Mouse (Mus musculus): ENCODE measurements around the gene Chn1.

DNA sequence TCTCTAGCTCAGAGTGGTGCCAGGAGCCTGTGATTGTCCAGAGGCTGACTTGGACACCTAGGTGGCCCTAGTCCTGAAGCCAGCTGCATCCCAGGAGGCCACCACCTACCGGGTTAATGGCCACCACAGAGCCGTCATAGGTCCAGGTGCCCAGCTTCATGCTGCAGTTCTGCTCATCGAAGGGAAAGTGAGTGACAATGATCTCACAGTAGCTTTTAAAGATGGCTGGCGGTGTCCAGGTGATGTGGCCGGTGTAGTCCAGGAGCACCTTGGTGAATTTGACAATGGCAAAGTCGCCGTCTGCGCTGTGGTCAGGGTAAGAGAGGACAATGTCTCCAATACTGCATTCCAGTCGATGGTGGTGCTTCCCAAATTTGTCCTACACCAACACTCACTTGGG is 203.8 kb downstream of the Chn1 start:
- TF ChIP-seq CTCF (IDR thresholded peaks at IDR 0.05 in 2 of 3, conservative IDR thresholded peaks at IDR 0.05 in 1 of 3; ENCODE audit: control insufficient read depth in 1 of 3, insufficient read depth in 1 of 3, low read depth in 2 of 3, low read length in 3 of 3, poor library complexity in 1 of 3, severe bottlenecking in 1 of 3) (no peak), POLR2A (IDR thresholded peaks at IDR 0.05; ENCODE audit: control insufficient read depth in 1 of 2, insufficient read depth in 1 of 2, low read depth in 1 of 2, low read length in 2 of 2, poor library complexity in 1 of 2) (no peak), EP300 (IDR thresholded peaks at IDR 0.05; ENCODE audit: low read depth in 1 of 2, low read length in 2 of 2) (no peak), ZNF384 (IDR thresholded peaks at IDR 0.05; ENCODE audit: low read depth, low read length) (no peak)

Data from MEL (cell line).